Mouse (Mus musculus): ENCODE data around the gene Acin1. TPM values are rescaled to one million over a fixed set of nuclear protein-coding genes. Genes with fewer than 3 reads are reported as not detected.

Acin1 gene
- total RNA-seq, 2 experiments from 2014 or later, result 222 to 293 TPM

Other genes starting within 250 kb of the Acin1 start
- gene Lrp10, start 222.8 kb downstream of the Acin1 start, total RNA-seq (2014; fragmentation: Nextera tagmentation), result 38.4 and 38.6 TPM in 2 replicates
- gene Lrp10, start 222.8 kb downstream of the Acin1 start, total RNA-seq (2017), result 13.0 and 19.9 TPM in 2 replicates
- 0.50 and 3.5 TPM in 2 replicates for gene Rem2, start 210.8 kb downstream of the Acin1 start, total RNA-seq (2014; fragmentation: Nextera tagmentation)
- 0.80 and 2.0 TPM in 2 replicates for gene Rem2, start 210.8 kb downstream of the Acin1 start, total RNA-seq (2017)
- 73.8 and 87.5 TPM in 2 replicates for gene Prmt5, start 169.4 kb downstream of the Acin1 start, total RNA-seq (2014; fragmentation: Nextera tagmentation)
- gene Prmt5, start 169.4 kb downstream of the Acin1 start, total RNA-seq (2017), result 71.5 and 77.3 TPM in 2 replicates
- 94.2 and 97.3 TPM in 2 replicates for gene Haus4, start 132.3 kb downstream of the Acin1 start, total RNA-seq (2014; fragmentation: Nextera tagmentation)
- gene Haus4, start 132.3 kb downstream of the Acin1 start, total RNA-seq (2017), result 60.5 and 68.2 TPM in 2 replicates
- gene Ajuba, start 109.4 kb downstream of the Acin1 start, total RNA-seq (2014; fragmentation: Nextera tagmentation), result not detected in 2 replicates
- gene Ajuba, start 109.4 kb downstream of the Acin1 start, total RNA-seq (2017), result 0.19 and 0.80 TPM in 2 replicates
- gene 4931414P19Rik, start 80.9 kb downstream of the Acin1 start, total RNA-seq (2014; fragmentation: Nextera tagmentation), result 6.2 and 12.7 TPM in 2 replicates
- gene 4931414P19Rik, start 80.9 kb downstream of the Acin1 start, total RNA-seq (2017), result 2.9 and 7.3 TPM in 2 replicates
- 221 and 258 TPM in 2 replicates for gene Psmb5, start 68.9 kb downstream of the Acin1 start, total RNA-seq (2014; fragmentation: Nextera tagmentation)
- 39.5 and 75.5 TPM in 2 replicates for gene Psmb5, start 68.9 kb downstream of the Acin1 start, total RNA-seq (2017)
- gene Psmb11, start 65.5 kb downstream of the Acin1 start, total RNA-seq (2014; fragmentation: Nextera tagmentation), result 0.45 TPM in 1 of 2 replicates, not detected in the other
- not detected in 2 replicates for gene Psmb11, start 65.5 kb downstream of the Acin1 start, total RNA-seq (2017)
- gene Gm17606, start 46.0 kb downstream of the Acin1 start, total RNA-seq (2014; fragmentation: Nextera tagmentation), result not detected in 2 replicates
- gene Gm17606, start 46.0 kb downstream of the Acin1 start, total RNA-seq (2017), result not detected in 2 replicates
- gene Cdh24, start 45.6 kb downstream of the Acin1 start, total RNA-seq (2014; fragmentation: Nextera tagmentation), result 2.3 and 2.5 TPM in 2 replicates
- gene Cdh24, start 45.6 kb downstream of the Acin1 start, total RNA-seq (2017), result 0.15 and 1.7 TPM in 2 replicates
- 37.1 and 42.0 TPM in 2 replicates for gene 1700123O20Rik, start 715 bp downstream of the Acin1 start, total RNA-seq (2014; fragmentation: Nextera tagmentation)
- gene 1700123O20Rik, start 715 bp downstream of the Acin1 start, total RNA-seq (2017), result 42.4 and 58.4 TPM in 2 replicates
- gene Gm29776, start 11.9 kb upstream of the Acin1 start, total RNA-seq (2014; fragmentation: Nextera tagmentation), result not detected in 2 replicates
- gene Gm29776, start 11.9 kb upstream of the Acin1 start, total RNA-seq (2017), result not detected in 2 replicates
- 1.4 and 5.7 TPM in 2 replicates for gene Cebpe, start 25.2 kb upstream of the Acin1 start, total RNA-seq (2014; fragmentation: Nextera tagmentation)
- not detected in 2 replicates for gene Cebpe, start 25.2 kb upstream of the Acin1 start, total RNA-seq (2017)
- 0.13 and 0.37 TPM in 2 replicates for gene Slc7a8, start 95.0 kb upstream of the Acin1 start, total RNA-seq (2014; fragmentation: Nextera tagmentation)
- 0.34 TPM in 1 of 2 replicates, not detected in the other for gene Slc7a8, start 95.0 kb upstream of the Acin1 start, total RNA-seq (2017)
- not detected in 2 replicates for gene Rnf212b, start 127.2 kb upstream of the Acin1 start, total RNA-seq (2014; fragmentation: Nextera tagmentation)
- not detected in 2 replicates for gene Rnf212b, start 127.2 kb upstream of the Acin1 start, total RNA-seq (2017)
- 1.2 and 16.1 TPM in 2 replicates for gene Homez, start 184.0 kb upstream of the Acin1 start, total RNA-seq (2014; fragmentation: Nextera tagmentation)
- 1.5 and 6.1 TPM in 2 replicates for gene Homez, start 184.0 kb upstream of the Acin1 start, total RNA-seq (2017)
- 15.9 and 16.7 TPM in 2 replicates for gene Ppp1r3e, start 190.6 kb upstream of the Acin1 start, total RNA-seq (2014; fragmentation: Nextera tagmentation)
- 1.6 and 2.5 TPM in 2 replicates for gene Ppp1r3e, start 190.6 kb upstream of the Acin1 start, total RNA-seq (2017)
- 7.3 and 9.4 TPM in 2 replicates for gene Bcl2l2, start 196.4 kb upstream of the Acin1 start, total RNA-seq (2014; fragmentation: Nextera tagmentation)
- gene Bcl2l2, start 196.4 kb upstream of the Acin1 start, total RNA-seq (2017), result 3.3 and 7.5 TPM in 2 replicates
- gene Gm20521, start 196.5 kb upstream of the Acin1 start, total RNA-seq (2014; fragmentation: Nextera tagmentation), result 1.4 TPM in 1 of 2 replicates, not detected in the other
- gene Gm20521, start 196.5 kb upstream of the Acin1 start, total RNA-seq (2017), result not detected in 2 replicates
- gene Pabpn1, start 205.6 kb upstream of the Acin1 start, total RNA-seq (2014; fragmentation: Nextera tagmentation), result 240 and 264 TPM in 2 replicates
- 332 and 476 TPM in 2 replicates for gene Pabpn1, start 205.6 kb upstream of the Acin1 start, total RNA-seq (2017)
- 2.2 TPM in 1 of 2 replicates, not detected in the other for gene Slc22a17, start 226.2 kb upstream of the Acin1 start, total RNA-seq (2014; fragmentation: Nextera tagmentation)
- gene Slc22a17, start 226.2 kb upstream of the Acin1 start, total RNA-seq (2017), result 4.9 TPM in 1 of 2 replicates, not detected in the other
- gene Efs, start 239.2 kb upstream of the Acin1 start, total RNA-seq (2014; fragmentation: Nextera tagmentation), result not detected in 2 replicates
- gene Efs, start 239.2 kb upstream of the Acin1 start, total RNA-seq (2017), result not detected in 2 replicates
- not detected in 2 replicates for gene Il25, start 245.8 kb upstream of the Acin1 start, total RNA-seq (2014; fragmentation: Nextera tagmentation)
- gene Il25, start 245.8 kb upstream of the Acin1 start, total RNA-seq (2017), result not detected in 2 replicates
- gene Cmtm5, start 249.3 kb upstream of the Acin1 start, total RNA-seq (2014; fragmentation: Nextera tagmentation), result not detected in 2 replicates
- not detected in 2 replicates for gene Cmtm5, start 249.3 kb upstream of the Acin1 start, total RNA-seq (2017)